Mouse (Mus musculus) lung, postnatal 0 days (tissue): ENCODE results near the gene Chmp3. TPM values are rescaled to one million over a fixed set of nuclear protein-coding genes. Genes with fewer than 3 reads are reported as not detected.

Source experiments
- ATAC-seq: fragments of 200-750 bp; cut with Nextera tagmentation; 2 replicates; pipeline ENCODE4 v1.8.0; 2017; ENCODE audit warnings: moderate library complexity
- DNase-seq: peaks from one replicate; pipeline ENCODE4 v3.0.0-alpha.2; 2016; ENCODE audit warnings: low spot score
- H3K27ac ChIP-seq: fragments of 300-500 bp; sonication (generic); 2 replicates; pipeline ENCODE4 v1.5.1; 2014; ENCODE audit warnings: antibody characterized with exemption, mild to moderate bottlenecking, low read length, mixed read lengths
- H3K27me3 ChIP-seq: fragments of 300-500 bp; sonication (generic); replicated peaks from 2 replicates; pipeline ENCODE4 v1.6.1; 2014; ENCODE audit warnings: low read length, mixed read lengths; ENCODE audit not compliant: insufficient read depth
- H3K36me3 ChIP-seq: fragments of 300-500 bp; sonication (generic); 2 replicates; pipeline ENCODE4 v1.6.1; 2014; ENCODE audit warnings: low read length, mixed read lengths; ENCODE audit not compliant: insufficient read depth
- H3K4me1 ChIP-seq: fragments of 300-500 bp; sonication (generic); 2 replicates; pipeline ENCODE4 v1.6.1; 2014; ENCODE audit warnings: antibody characterized with exemption, low read depth, low read length, mixed read lengths; ENCODE audit not compliant: insufficient read depth
- H3K4me2 ChIP-seq: fragments of 300-500 bp; sonication (generic); replicated peaks from 2 replicates; pipeline ENCODE4 v1.6.1; 2014; ENCODE audit warnings: low read depth, mild to moderate bottlenecking, low read length, moderate library complexity, mixed read lengths
- H3K4me3 ChIP-seq: fragments of 300-500 bp; sonication (generic); 2 replicates; pipeline ENCODE4 v1.5.1; 2014; ENCODE audit warnings: low read depth, low read length
- H3K9ac ChIP-seq: fragments of 300-500 bp; sonication (generic); replicated peaks from 2 replicates; pipeline ENCODE4 v1.6.1; 2014; ENCODE audit warnings: low read depth, mild to moderate bottlenecking
- H3K9me3 ChIP-seq: fragments of 300-500 bp; sonication (generic); 2 replicates; pipeline ENCODE4 v1.6.1; 2016; ENCODE audit warnings: low read length, mixed read lengths
- CTCF ChIP-seq: IDR thresholded peaks from 2 replicates; pipeline ENCODE4 v1.5.1; 2016; ENCODE audit warnings: antibody characterized with exemption, mild to moderate bottlenecking
- EP300 ChIP-seq: IDR thresholded peaks from 2 replicates; pipeline ENCODE4 v1.6.1; 2016; ENCODE audit warnings: antibody characterized with exemption, mild to moderate bottlenecking, control low read depth
- WGBS: fragments of 180-500 bp; shearing (Covaris S2); extraction: QIAGEN DNeasy Blood & Tissue Kit; methylation state at CpG from one replicate; pipeline ENCODE4 v1.1.7; 2014; 5-methylcytosine and 5-hydroxymethylcytosine counted together
- polyA plus RNA-seq: library from polyadenylated mRNA; unstranded; fragments of >200 nt; fragmentation: Nextera tagmentation; extraction: Ambion mirVana; gene quantifications from 2 replicates; pipeline ENCODE4 v1.2.1, GENCODE M21; 2015

The Chmp3 gene
- polyA plus RNA-seq, 1 experiment from 2014 or later, result 83.4 TPM

- DNase-seq (peak; percentile 68), ATAC-seq (no peak)
- Histone ChIP-seq H3K4me3 (peak overlapping the region; percentile 90), H3K4me1 (peaks cover 8% of the 10 kb centered on the region; the same call in 1 of the 2 replicates), H3K4me2 (peak overlapping the region; percentile 78), H3K27ac (peak overlapping the region; percentile 98), H3K9me3 (no peaks in the 10 kb centered on the region), H3K9ac (peak overlapping the region; percentile 92), H3K27me3 (no peaks in the 10 kb centered on the region), H3K36me3 (peaks cover under 1% of the 10 kb centered on the region; the same call in 1 of the 2 replicates)
- TF ChIP-seq CTCF, result no peak; the same call in 1 of the 2 replicates
- no peak for TF ChIP-seq EP300
- 1% methylated on average over 41 of the region's 42 CpGs for WGBS
Observed at GRCm38 (mm10) chr6:71631706-71632461, 88.3 kb downstream of the Chmp3 start.

Other genes starting within 250 kb of the Chmp3 start
- gene Smyd1, start 221.6 kb upstream of the Chmp3 start, polyA plus RNA-seq, result 0.80 and 1.2 TPM in 2 replicates
- gene Cd8b1, start 221.0 kb upstream of the Chmp3 start, polyA plus RNA-seq, result 0.23 and 0.24 TPM in 2 replicates
- 0.10 TPM in 1 of 2 replicates, not detected in the other for gene Cd8a, start 170.4 kb upstream of the Chmp3 start, polyA plus RNA-seq
- 12.5 and 13.0 TPM in 2 replicates for gene Rmnd5a, start 103.2 kb upstream of the Chmp3 start, polyA plus RNA-seq
- gene Rnf103, start 49.9 kb upstream of the Chmp3 start, polyA plus RNA-seq, result 17.7 and 18.9 TPM in 2 replicates
- 23.8 and 24.4 TPM in 2 replicates for gene Kdm3a, start 89.2 kb downstream of the Chmp3 start, polyA plus RNA-seq
- gene Reep1, start 163.8 kb downstream of the Chmp3 start, polyA plus RNA-seq, result 12.6 and 13.4 TPM in 2 replicates